Mouse (Mus musculus): ENCODE data around the gene Exoc4. TPM values are rescaled to one million over a fixed set of nuclear protein-coding genes. Genes with fewer than 3 reads are reported as not detected.

Gene Exoc4
- polyA plus RNA-seq, 1 experiment from 2014 or later, result 44.6 TPM

DNA sequence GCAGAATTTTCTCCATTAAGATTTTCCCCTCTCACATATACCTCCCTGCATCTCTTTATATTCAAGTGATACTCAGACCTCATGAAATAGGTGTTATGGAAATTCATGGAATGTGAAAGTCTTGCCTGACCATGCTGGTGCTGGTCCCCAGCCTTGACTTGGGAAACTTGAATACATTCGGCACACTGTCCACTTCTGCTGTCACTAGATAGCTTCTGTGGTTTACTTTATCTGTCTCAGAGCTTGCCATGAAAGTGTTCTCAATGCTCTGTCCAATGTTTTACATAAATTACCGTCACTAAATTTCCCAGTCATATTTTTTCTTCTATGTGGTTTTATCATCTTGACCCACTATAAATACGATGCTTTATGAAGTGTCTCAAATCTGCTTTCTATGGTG lies 552.4 kb downstream of the Exoc4 start:
- DNase-seq (ENCODE audit: low spot score) (no peak), ATAC-seq (ENCODE audit: low FRiP score) (no peak)
- Histone ChIP-seq H3K36me3 (ENCODE audit: control insufficient read depth, insufficient read depth, low read length) (no peaks in the 10 kb centered on the region), H3K9me3 (ENCODE audit: control insufficient read depth, low read length) (no peaks in the 10 kb centered on the region), H3K4me1 (replicated peaks; ENCODE audit: control insufficient read depth, insufficient read depth, low read length) (no peaks in the 10 kb centered on the region), H3K4me3 (ENCODE audit: low read depth, low read length) (no peak overlapping the region), H3K27me3 (ENCODE audit: control insufficient read depth, insufficient read depth, low read length) (no peaks in the 10 kb centered on the region), H3K9ac (ENCODE audit: low read depth, low read length) (no peak overlapping the region), H3K4me2 (replicated peaks; ENCODE audit: low read depth, low read length) (no peak overlapping the region), H3K27ac (ENCODE audit: low read depth, low read length) (no peak overlapping the region)
- WGBS, result 92% methylated on average over 3 of the region's 3 CpGs

DNA sequence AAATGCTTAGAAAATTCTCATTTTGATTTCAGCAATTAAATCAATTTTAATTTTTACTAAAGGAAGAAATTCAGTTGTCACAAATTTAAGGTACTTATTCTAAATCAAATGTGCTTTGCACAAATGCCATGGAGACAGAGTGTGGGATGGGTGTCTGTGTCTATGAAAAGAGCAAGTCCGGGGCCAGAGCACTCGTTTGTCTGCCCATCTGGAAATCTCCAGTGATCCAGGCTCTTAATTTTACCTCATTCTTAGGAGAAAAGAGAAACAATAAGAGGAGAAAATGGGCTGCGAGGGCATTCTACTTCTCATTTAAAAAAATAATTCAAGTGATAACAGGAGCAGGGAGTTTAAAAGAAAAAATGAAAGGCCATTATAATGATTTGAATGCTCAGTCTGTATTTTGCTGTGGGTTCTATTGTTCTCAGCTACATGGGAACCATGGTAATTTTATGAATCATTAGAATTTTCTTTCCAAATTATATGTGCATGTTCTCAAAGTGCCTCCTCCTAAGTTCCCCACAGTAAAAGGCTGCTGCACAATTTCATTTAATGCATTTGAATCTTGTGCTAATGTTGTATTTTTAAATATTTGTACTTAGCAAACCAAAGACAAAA lies 554.7 kb downstream of the Exoc4 start:
- no peak for DNase-seq (ENCODE audit: low spot score)
- H3K9me3 ChIP-seq (ENCODE audit: control insufficient read depth, low read length), result no peaks in the 10 kb centered on the region
- ATAC-seq (ENCODE audit: low FRiP score), result no peak
- no peaks in the 10 kb centered on the region for H3K36me3 ChIP-seq (ENCODE audit: control insufficient read depth, insufficient read depth, low read length)
- H3K4me2 ChIP-seq (replicated peaks; ENCODE audit: low read depth, low read length), result no peak overlapping the region
- H3K27me3 ChIP-seq (ENCODE audit: control insufficient read depth, insufficient read depth, low read length), result no peaks in the 10 kb centered on the region
- WGBS, result 37% methylated on average over 3 of the region's 3 CpGs
- no peak overlapping the region for H3K27ac ChIP-seq (ENCODE audit: low read depth, low read length)
- no peak overlapping the region for H3K9ac ChIP-seq (ENCODE audit: low read depth, low read length)
- no peaks in the 10 kb centered on the region for H3K4me1 ChIP-seq (replicated peaks; ENCODE audit: control insufficient read depth, insufficient read depth, low read length)
- H3K4me3 ChIP-seq (ENCODE audit: low read depth, low read length), result no peak overlapping the region

DNA sequence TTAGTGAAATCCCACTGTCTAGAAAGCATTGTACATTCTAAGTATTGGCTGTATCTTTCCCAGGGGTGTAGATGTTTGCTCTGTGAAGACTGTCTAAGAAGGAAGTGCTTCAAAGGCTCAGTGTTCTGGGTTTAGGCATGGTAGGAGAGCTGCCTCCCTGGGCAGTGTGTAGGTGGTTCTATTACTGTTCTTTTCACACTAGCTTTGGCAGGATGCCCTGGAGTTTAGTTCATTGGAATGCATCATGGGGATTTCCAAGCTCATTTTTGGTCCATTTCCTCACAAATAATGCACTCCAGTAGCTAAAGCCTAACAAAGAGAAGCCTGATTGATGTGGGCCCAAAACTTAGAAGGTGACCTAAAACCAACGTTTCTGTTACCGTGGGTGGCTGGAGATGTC lies 555.9 kb downstream of the Exoc4 start:
- no peaks in the 10 kb centered on the region for H3K9me3 ChIP-seq (ENCODE audit: control insufficient read depth, low read length)
- no peak for DNase-seq (ENCODE audit: low spot score)

DNA sequence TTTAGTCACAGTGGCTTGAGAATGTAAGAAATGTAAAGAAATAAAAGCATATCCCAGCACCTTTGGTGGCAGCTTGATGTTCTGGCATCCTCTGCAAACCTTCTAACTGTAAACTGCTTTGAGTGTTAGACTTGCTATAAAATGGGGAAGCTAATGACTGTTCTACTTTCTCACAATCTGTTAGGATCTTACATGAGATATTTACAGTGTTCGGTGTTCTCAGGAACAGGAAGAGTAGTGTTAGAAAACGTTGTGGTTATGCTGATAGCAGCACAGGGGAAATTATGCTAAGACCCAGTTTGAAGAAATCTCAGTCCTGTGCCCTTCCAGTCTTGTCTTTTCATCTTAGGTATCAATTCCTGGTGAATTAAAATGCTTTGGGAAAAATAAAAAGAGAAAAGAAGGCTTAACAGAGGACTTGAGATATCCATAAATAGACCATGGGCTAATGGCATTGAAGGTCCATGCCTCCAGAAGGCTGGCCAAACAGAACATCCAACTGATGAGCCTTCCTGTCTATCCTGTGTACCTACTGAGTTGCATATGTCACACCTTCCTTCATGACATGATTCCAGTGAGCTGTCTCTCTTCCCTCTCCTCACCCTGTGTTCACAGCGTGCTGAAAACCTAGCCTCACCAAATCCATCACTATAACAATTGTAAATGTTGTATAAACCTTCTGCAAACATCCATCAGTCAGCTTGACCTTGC lies 557.3 kb downstream of the Exoc4 start:
- 84% methylated on average over 3 of the region's 3 CpGs for WGBS

More for the DNA sequence above, 555.9 kb downstream of the Exoc4 start:
- no peak for ATAC-seq (ENCODE audit: low FRiP score)
- Histone ChIP-seq H3K4me3 (ENCODE audit: low read depth, low read length) (no peak overlapping the region), H3K4me1 (replicated peaks; ENCODE audit: control insufficient read depth, insufficient read depth, low read length) (no peaks in the 10 kb centered on the region), H3K27me3 (ENCODE audit: control insufficient read depth, insufficient read depth, low read length) (no peaks in the 10 kb centered on the region), H3K4me2 (replicated peaks; ENCODE audit: low read depth, low read length) (no peak overlapping the region), H3K36me3 (ENCODE audit: control insufficient read depth, insufficient read depth, low read length) (no peaks in the 10 kb centered on the region), H3K9ac (ENCODE audit: low read depth, low read length) (no peak overlapping the region), H3K27ac (ENCODE audit: low read depth, low read length) (no peak overlapping the region)
- 75% methylated on average over 2 of the region's 2 CpGs for WGBS

DNA sequence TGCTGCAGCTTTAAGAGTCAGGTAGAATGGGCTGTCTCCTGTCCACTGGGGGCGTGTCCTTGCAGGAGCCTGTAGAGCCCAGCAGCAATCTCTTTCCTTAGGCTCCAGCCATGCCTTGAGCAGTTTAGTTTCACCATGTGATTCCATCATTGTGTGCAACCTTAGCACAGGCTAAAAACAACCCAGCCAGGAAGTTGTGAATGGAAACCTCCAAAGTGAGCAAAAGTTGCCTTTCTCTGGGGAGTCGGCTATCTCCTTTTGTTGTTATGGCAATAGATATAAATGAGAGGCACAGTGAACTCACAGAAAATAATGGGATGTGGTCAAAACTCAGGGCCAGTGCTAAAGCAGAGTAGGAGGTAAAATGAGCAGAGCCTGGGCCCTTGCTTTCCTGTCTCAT lies 565.5 kb downstream of the Exoc4 start:
- no peak for ATAC-seq (ENCODE audit: low FRiP score)
- Histone ChIP-seq H3K4me2 (replicated peaks; ENCODE audit: low read depth, low read length) (no peak overlapping the region), H3K9ac (ENCODE audit: low read depth, low read length) (no peak overlapping the region), H3K4me3 (ENCODE audit: low read depth, low read length) (no peak overlapping the region), H3K36me3 (ENCODE audit: control insufficient read depth, insufficient read depth, low read length) (no peaks in the 10 kb centered on the region), H3K9me3 (ENCODE audit: control insufficient read depth, low read length) (no peaks in the 10 kb centered on the region), H3K4me1 (replicated peaks; ENCODE audit: control insufficient read depth, insufficient read depth, low read length) (no peaks in the 10 kb centered on the region), H3K27me3 (ENCODE audit: control insufficient read depth, insufficient read depth, low read length) (no peaks in the 10 kb centered on the region), H3K27ac (ENCODE audit: low read depth, low read length) (no peak overlapping the region)
- no peak for DNase-seq (ENCODE audit: low spot score)
- WGBS, result 63% methylated on average over 2 of the region's 2 CpGs

More for the DNA sequence above, 557.3 kb downstream of the Exoc4 start:
- Histone ChIP-seq H3K27me3 (ENCODE audit: control insufficient read depth, insufficient read depth, low read length) (no peaks in the 10 kb centered on the region), H3K9me3 (ENCODE audit: control insufficient read depth, low read length) (no peaks in the 10 kb centered on the region), H3K36me3 (ENCODE audit: control insufficient read depth, insufficient read depth, low read length) (no peaks in the 10 kb centered on the region), H3K27ac (ENCODE audit: low read depth, low read length) (no peak overlapping the region), H3K9ac (ENCODE audit: low read depth, low read length) (no peak overlapping the region), H3K4me2 (replicated peaks; ENCODE audit: low read depth, low read length) (no peak overlapping the region), H3K4me1 (replicated peaks; ENCODE audit: control insufficient read depth, insufficient read depth, low read length) (no peaks in the 10 kb centered on the region), H3K4me3 (ENCODE audit: low read depth, low read length) (no peak overlapping the region)
- no peak for DNase-seq (ENCODE audit: low spot score)
- ATAC-seq (ENCODE audit: low FRiP score), result no peak

DNA sequence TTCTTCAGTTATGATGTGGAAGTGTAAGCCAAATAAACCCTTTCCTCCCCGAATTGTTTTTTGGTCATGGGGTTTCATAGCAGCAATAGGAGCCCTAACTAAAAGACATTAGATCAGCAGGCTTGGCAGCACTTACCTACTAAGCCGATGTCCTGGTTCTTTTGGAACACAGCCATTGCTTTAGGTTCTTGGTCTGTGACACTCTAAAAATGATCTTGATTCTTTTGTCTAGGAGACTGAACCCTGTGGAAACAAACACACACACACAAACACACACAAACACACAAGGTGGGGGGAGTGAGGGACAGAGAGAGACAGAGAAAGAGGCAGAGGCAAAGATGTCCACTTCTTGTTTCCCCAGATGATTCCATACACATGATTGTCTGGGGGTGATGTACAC lies 574.3 kb downstream of the Exoc4 start:
- 85% methylated on average over 2 of the region's 2 CpGs for WGBS

DNA sequence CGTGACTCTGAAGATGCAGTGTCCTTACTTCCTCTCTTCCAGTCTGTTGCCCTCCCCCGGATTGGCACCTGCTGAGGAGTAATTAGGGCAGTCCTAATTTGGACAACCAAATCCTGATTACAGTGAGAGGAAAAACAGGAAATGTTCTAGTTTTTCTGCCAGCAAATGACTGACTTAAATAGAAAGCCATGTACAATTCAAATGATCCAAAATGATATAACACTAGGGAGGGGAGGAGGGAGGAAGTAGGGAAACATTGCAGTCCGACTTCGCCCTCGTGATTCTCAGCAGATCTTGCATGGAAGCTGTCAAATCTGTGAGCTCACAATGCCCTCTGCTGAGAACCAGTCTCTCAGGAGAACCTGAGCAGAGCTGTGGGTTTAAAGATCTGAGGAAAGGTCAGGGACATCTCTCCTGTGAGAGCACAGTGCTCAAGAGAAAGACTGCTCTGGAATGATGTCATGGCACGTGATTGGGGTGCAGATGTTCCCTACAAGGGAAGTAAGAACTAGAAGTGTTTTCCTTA lies 575.0 kb downstream of the Exoc4 start:
- no peak overlapping the region for H3K4me3 ChIP-seq (ENCODE audit: low read depth, low read length)
- WGBS, result 79% methylated on average over 6 of the region's 6 CpGs
- no peak for ATAC-seq (ENCODE audit: low FRiP score)

More for the DNA sequence above, 574.3 kb downstream of the Exoc4 start:
- H3K4me1 ChIP-seq (replicated peaks; ENCODE audit: control insufficient read depth, insufficient read depth, low read length), result no peaks in the 10 kb centered on the region
- H3K27me3 ChIP-seq (ENCODE audit: control insufficient read depth, insufficient read depth, low read length), result no peaks in the 10 kb centered on the region
- ATAC-seq (ENCODE audit: low FRiP score), result no peak
- no peak overlapping the region for H3K4me2 ChIP-seq (replicated peaks; ENCODE audit: low read depth, low read length)
- no peak overlapping the region for H3K4me3 ChIP-seq (ENCODE audit: low read depth, low read length)
- no peak overlapping the region for H3K27ac ChIP-seq (ENCODE audit: low read depth, low read length)
- DNase-seq (ENCODE audit: low spot score), result no peak
- H3K36me3 ChIP-seq (ENCODE audit: control insufficient read depth, insufficient read depth, low read length), result no peaks in the 10 kb centered on the region
- no peaks in the 10 kb centered on the region for H3K9me3 ChIP-seq (ENCODE audit: control insufficient read depth, low read length)
- no peak overlapping the region for H3K9ac ChIP-seq (ENCODE audit: low read depth, low read length)

DNA sequence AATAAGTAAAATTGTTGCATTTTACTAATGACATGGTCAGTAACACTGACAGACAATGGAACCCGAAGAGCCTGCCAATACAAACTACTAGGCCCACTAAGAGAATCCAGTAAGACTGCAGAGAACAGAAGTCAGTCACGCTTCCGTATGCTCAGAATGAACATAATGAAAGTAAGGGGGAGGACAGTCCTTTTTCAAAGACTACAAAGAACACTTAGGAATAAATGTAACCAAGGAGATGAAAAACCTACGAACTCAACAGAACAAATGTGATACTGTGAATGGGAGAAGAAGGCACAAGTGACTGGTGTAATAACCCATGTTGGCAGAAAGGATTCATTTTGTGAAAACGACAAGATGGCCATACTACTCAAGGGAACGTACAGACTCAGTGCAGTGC lies 579.6 kb downstream of the Exoc4 start:
- no peaks in the 10 kb centered on the region for H3K36me3 ChIP-seq (ENCODE audit: control insufficient read depth, insufficient read depth, low read length)
- H3K4me3 ChIP-seq (ENCODE audit: low read depth, low read length), result no peak overlapping the region
- no peaks in the 10 kb centered on the region for H3K27me3 ChIP-seq (ENCODE audit: control insufficient read depth, insufficient read depth, low read length)
- no peak overlapping the region for H3K27ac ChIP-seq (ENCODE audit: low read depth, low read length)
- no peak for ATAC-seq (ENCODE audit: low FRiP score)
- H3K4me1 ChIP-seq (replicated peaks; ENCODE audit: control insufficient read depth, insufficient read depth, low read length), result no peaks in the 10 kb centered on the region
- DNase-seq (ENCODE audit: low spot score), result no peak
- H3K9me3 ChIP-seq (ENCODE audit: control insufficient read depth, low read length), result no peaks in the 10 kb centered on the region
- H3K4me2 ChIP-seq (replicated peaks; ENCODE audit: low read depth, low read length), result no peak overlapping the region
- WGBS, result 44% methylated on average over 6 of the region's 6 CpGs
- H3K9ac ChIP-seq (ENCODE audit: low read depth, low read length), result no peak overlapping the region

More for the DNA sequence above, 575.0 kb downstream of the Exoc4 start:
- Histone ChIP-seq H3K4me1 (replicated peaks; ENCODE audit: control insufficient read depth, insufficient read depth, low read length) (no peaks in the 10 kb centered on the region), H3K9me3 (ENCODE audit: control insufficient read depth, low read length) (no peaks in the 10 kb centered on the region), H3K9ac (ENCODE audit: low read depth, low read length) (no peak overlapping the region), H3K36me3 (ENCODE audit: control insufficient read depth, insufficient read depth, low read length) (no peaks in the 10 kb centered on the region), H3K27ac (ENCODE audit: low read depth, low read length) (no peak overlapping the region), H3K4me2 (replicated peaks; ENCODE audit: low read depth, low read length) (no peak overlapping the region), H3K27me3 (ENCODE audit: control insufficient read depth, insufficient read depth, low read length) (no peaks in the 10 kb centered on the region)
- DNase-seq (ENCODE audit: low spot score), result no peak

DNA sequence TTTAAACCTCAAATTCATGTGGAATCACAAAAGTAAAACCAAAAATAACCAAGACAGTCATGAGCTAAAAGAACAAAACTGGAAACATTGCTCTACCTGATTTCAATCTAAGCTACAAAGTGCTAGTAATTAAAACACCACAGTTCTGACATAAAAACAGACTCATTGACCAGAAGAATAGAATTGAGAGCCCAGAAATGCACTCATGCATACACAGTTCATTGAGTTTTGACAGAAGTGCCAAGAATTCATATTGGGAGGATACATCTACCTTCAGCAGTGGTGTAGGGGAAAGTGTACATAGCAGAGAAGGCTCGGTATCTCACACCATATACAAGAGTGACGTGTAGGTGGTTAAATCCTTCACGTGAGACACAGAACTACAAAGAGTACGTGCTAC lies 580.4 kb downstream of the Exoc4 start:
- H3K4me3 ChIP-seq (ENCODE audit: low read depth, low read length), result no peak overlapping the region
- H3K27ac ChIP-seq (ENCODE audit: low read depth, low read length), result no peak overlapping the region
- H3K4me2 ChIP-seq (replicated peaks; ENCODE audit: low read depth, low read length), result no peak overlapping the region
- 95% methylated on average over 4 of the region's 4 CpGs for WGBS
- H3K9me3 ChIP-seq (ENCODE audit: control insufficient read depth, low read length), result no peaks in the 10 kb centered on the region
- no peak overlapping the region for H3K9ac ChIP-seq (ENCODE audit: low read depth, low read length)
- no peaks in the 10 kb centered on the region for H3K4me1 ChIP-seq (replicated peaks; ENCODE audit: control insufficient read depth, insufficient read depth, low read length)
- ATAC-seq (ENCODE audit: low FRiP score) (no peak), DNase-seq (ENCODE audit: low spot score) (no peak)
- no peaks in the 10 kb centered on the region for H3K27me3 ChIP-seq (ENCODE audit: control insufficient read depth, insufficient read depth, low read length)
- H3K36me3 ChIP-seq (ENCODE audit: control insufficient read depth, insufficient read depth, low read length), result no peaks in the 10 kb centered on the region

Data from hindbrain, embryonic 11.5 days (tissue).